Mouse (Mus musculus): ENCODE results near the gene Rassf8.

Rassf8 gene

GRCm38 (mm10) chr6:145746921-145747670, 548 bp downstream of the Rassf8 start:
- intact Hi-C loops (cut with DNase I) = loop anchor here (10.0 kb wide), 1 partner anchor 302 kb away; no protein-coding TSS in a partner anchor

- intact Hi-C loops (cut with DNase I) = loop anchor here (10.0 kb wide), 1 partner anchor 303 kb away; no protein-coding TSS in a partner anchor
These were observed 1.4 kb downstream of the Rassf8 start for GRCm38 (mm10) chr6:145747671-145748640.

- intact Hi-C loops (cut with DNase I) = loop anchor here (2.0 kb wide), 1 partner anchor 42 kb away; no protein-coding TSS in a partner anchor
These were observed 3.8 kb downstream of the Rassf8 start for GRCm38 (mm10) chr6:145750394-145750793.

GRCm38 (mm10) chr6:145753296-145753695, 6.7 kb downstream of the Rassf8 start:
- intact Hi-C loops (cut with DNase I) = no loop called here

- intact Hi-C loops (cut with DNase I) = no loop called here
These were observed 7.9 kb downstream of the Rassf8 start for GRCm38 (mm10) chr6:145754416-145754815.

GRCm38 (mm10) chr6:145755942-145756639, 9.5 kb downstream of the Rassf8 start:
- intact Hi-C loops (cut with DNase I) = no loop called here

- intact Hi-C loops (cut with DNase I) = no loop called here
These were observed 10.1 kb downstream of the Rassf8 start for GRCm38 (mm10) chr6:145756640-145757005.

- intact Hi-C loops (cut with DNase I) = no loop called here
These were observed 10.8 kb downstream of the Rassf8 start for GRCm38 (mm10) chr6:145757346-145757745.

GRCm38 (mm10) chr6:145758685-145759084, 12.1 kb downstream of the Rassf8 start:
- intact Hi-C loops (cut with DNase I) = no loop called here

- intact Hi-C loops (cut with DNase I) = no loop called here
These were observed 12.9 kb downstream of the Rassf8 start for GRCm38 (mm10) chr6:145759432-145759831.

GRCm38 (mm10) chr6:145760246-145761016, 13.9 kb downstream of the Rassf8 start:
- intact Hi-C loops (cut with DNase I) = no loop called here

GRCm38 (mm10) chr6:145761151-145761935, 14.8 kb downstream of the Rassf8 start:
- intact Hi-C loops (cut with DNase I) = no loop called here

- intact Hi-C loops (cut with DNase I) = no loop called here
These were observed 15.5 kb downstream of the Rassf8 start for GRCm38 (mm10) chr6:145762016-145762415.

GRCm38 (mm10) chr6:145763051-145763450, 16.5 kb downstream of the Rassf8 start:
- intact Hi-C loops (cut with DNase I) = no loop called here

GRCm38 (mm10) chr6:145765011-145765410, 18.5 kb downstream of the Rassf8 start:
- intact Hi-C loops (cut with DNase I) = no loop called here

GRCm38 (mm10) chr6:145766971-145767370, 20.4 kb downstream of the Rassf8 start:
- intact Hi-C loops (cut with DNase I) = no loop called here

- intact Hi-C loops (cut with DNase I) = no loop called here
These were observed 21.1 kb downstream of the Rassf8 start for GRCm38 (mm10) chr6:145767637-145768036.

GRCm38 (mm10) chr6:145768671-145769292, 22.2 kb downstream of the Rassf8 start:
- intact Hi-C loops (cut with DNase I) = no loop called here

- intact Hi-C loops (cut with DNase I) = no loop called here
These were observed 23.3 kb downstream of the Rassf8 start for GRCm38 (mm10) chr6:145769855-145770254.

Data from adrenal gland (tissue).